Comparison of ENCODE assay signal across 32 mouse cellular contexts in the genomic region with DNA sequence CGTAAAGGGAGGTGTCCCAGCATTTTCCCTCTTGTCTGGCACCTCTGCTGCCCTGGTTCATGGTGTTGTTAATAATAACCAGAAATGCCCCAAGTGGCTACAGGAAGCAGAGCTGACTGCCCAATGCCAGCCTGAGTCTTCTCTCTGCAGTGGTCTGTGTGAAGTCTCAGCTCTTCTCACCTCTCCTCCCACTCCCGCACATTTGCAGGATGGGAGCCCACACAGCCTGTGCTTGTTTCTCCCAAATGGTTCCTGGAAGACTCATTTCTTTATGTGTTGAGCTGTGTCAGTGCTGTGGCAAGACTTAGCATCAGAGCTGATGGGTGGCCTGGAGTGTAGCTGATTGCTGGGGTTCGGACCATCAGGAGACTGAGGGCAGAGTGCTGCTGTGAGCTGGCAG. TPM values are rescaled to one million over a fixed set of nuclear protein-coding genes. Genes with fewer than 3 reads are reported as not detected.
DNase-seq lines count a peak whose midpoint lies in the region; ATAC-seq lines count a peak whose summit lies in the region.
"Had no signal": no experiment of that assay in that cellular context is flagged by ENCODE, and none has a peak within 500 bp of the region (broad histone marks: within the 10 kb centered on the region; RNA-seq: fewer than 3 reads in every experiment).

No protein-coding gene starts in this region.

- H3K4me2 ChIP-seq in kidney, embryonic 15.5 days, result no peak overlapping the region
- H3K4me2 ChIP-seq: embryonic facial prominence, embryonic 15.5 days; forebrain, embryonic 12.5 days; hindbrain, embryonic 15.5 days; limb, embryonic 15.5 days; liver, embryonic 15.5 days; lung, embryonic 14.5 days; neural tube, embryonic 15.5 days had no signal

- H3K36me3 ChIP-seq in kidney, embryonic 15.5 days, result peaks cover 80% of the 10 kb centered on the region

- no peak overlapping the region for H3K4me3 ChIP-seq in kidney, embryonic 15.5 days (replicated peaks)
- H3K4me3 ChIP-seq: embryonic facial prominence, embryonic 15.5 days; forebrain, embryonic 12.5 days; heart, adult 2 months; hindbrain, embryonic 10.5 days; hindbrain, embryonic 15.5 days; limb, embryonic 15.5 days; liver, embryonic 15.5 days; neural tube, embryonic 15.5 days had no signal

- H3K9ac ChIP-seq in kidney, embryonic 15.5 days, result no peak overlapping the region
- H3K9ac ChIP-seq: embryonic facial prominence, embryonic 15.5 days; forebrain, embryonic 12.5 days; forebrain, postnatal 0 days; hindbrain, embryonic 15.5 days; limb, embryonic 15.5 days; liver, embryonic 15.5 days; lung, embryonic 14.5 days; neural tube, embryonic 15.5 days had no signal

- intact Hi-C loops in left cerebral cortex, postnatal 14 days (cut with DNase I), result no loop called here
- intact Hi-C loops in left cerebral cortex, postnatal 4 days (cut with DNase I), result no loop called here

- H3K27ac ChIP-seq in kidney, embryonic 15.5 days, result peak overlapping the region; percentile 66
- H3K27ac ChIP-seq: embryonic facial prominence, embryonic 15.5 days; forebrain, embryonic 12.5 days; heart, adult 2 months; hindbrain, embryonic 10.5 days; hindbrain, embryonic 15.5 days; limb, embryonic 15.5 days; liver, embryonic 15.5 days; neural tube, embryonic 15.5 days; stomach, postnatal 0 days had no signal

- peaks cover 20% of the 10 kb centered on the region for H3K4me1 ChIP-seq in kidney, embryonic 15.5 days
- H3K4me1 ChIP-seq: embryonic facial prominence, embryonic 15.5 days; hindbrain, embryonic 10.5 days; liver, embryonic 15.5 days had no signal

- no peak for DNase-seq in kidney, postnatal 4 days
- DNase-seq in left cerebral cortex, postnatal 14 days (ENCODE audit: low spot score in 2 of 2), result peak; percentile 17 to 39
- DNase-seq in left cerebral cortex, postnatal 4 days, result no peak
- peak; percentile 71 for DNase-seq in brain, adult 2 months (ENCODE audit: low read depth, low spot score)
- peak; percentile 51 to 67 for DNase-seq in frontal cortex, postnatal 36 days (ENCODE audit: low spot score in 2 of 2)
- DNase-seq in ovary, postnatal 10 days (ENCODE audit: low spot score), result no peak
- DNase-seq: adrenal gland, postnatal 25 days; B cell, adult 2 months; cerebellum, adult 18-20 months; cerebellum, postnatal 10 days; forebrain, postnatal 0 days; heart, adult 2 months; heart, postnatal 14 days; kidney, adult 18-20 months; kidney, postnatal 14 days; lung, embryonic 14.5 days; lung, postnatal 14 days; midbrain, embryonic 14.5 days; spleen, adult 18-20 months; thymus, adult 18-20 months; thymus, postnatal 25 days had no signal

- no peaks in the 10 kb centered on the region for H3K9me3 ChIP-seq in kidney, embryonic 15.5 days (replicated peaks)
- H3K9me3 ChIP-seq: embryonic facial prominence, embryonic 15.5 days; forebrain, embryonic 12.5 days; hindbrain, embryonic 10.5 days; hindbrain, embryonic 15.5 days; limb, embryonic 15.5 days; liver, embryonic 15.5 days; neural tube, embryonic 15.5 days had no signal

- H3K27me3 ChIP-seq in kidney, embryonic 15.5 days, result no peaks in the 10 kb centered on the region
- H3K27me3 ChIP-seq: embryonic facial prominence, embryonic 15.5 days; forebrain, embryonic 12.5 days; hindbrain, embryonic 15.5 days; limb, embryonic 15.5 days; liver, embryonic 15.5 days; neural tube, embryonic 15.5 days had no signal

- ATAC-seq in kidney, embryonic 15.5 days (replicated peaks; ENCODE audit: low FRiP score), result no peak
- ATAC-seq: forebrain, postnatal 0 days; inflammation-experienced regulatory T-cells, adult 6 months had no signal

- WGBS in kidney, embryonic 15.5 days, result 84% methylated on average over 3 of the region's 3 CpGs

RNA-seq across cellular contexts. Expression of gene Nefh, which starts 20.6 kb away (rescaled TPM):
- 0.31 and 0.57 TPM in 2 replicates for polyA plus RNA-seq in kidney, embryonic 15.5 days (2015; fragmentation: Nextera tagmentation; extraction: Ambion mirVana)
- 10 to 100 TPM; 35.5 to 38.2 TPM for total RNA-seq in left cerebral cortex, postnatal 14 days (2021)
- 1 to 10 TPM; 3.2 to 4.8 TPM for total RNA-seq in left cerebral cortex, postnatal 4 days (2021)
- total RNA-seq: gastrocnemius, adult 8-10 months had no signal

RNA-seq across cellular contexts. Expression of gene Thoc5, which starts 32.1 kb away (rescaled TPM):
- 36.0 and 39.7 TPM in 2 replicates for polyA plus RNA-seq in kidney, embryonic 15.5 days (2015; fragmentation: Nextera tagmentation; extraction: Ambion mirVana)
- total RNA-seq in left cerebral cortex, postnatal 14 days (2021), result 10 to 100 TPM; 35.8 to 38.3 TPM
- 10 to 100 TPM; 58.1 to 61.4 TPM for total RNA-seq in left cerebral cortex, postnatal 4 days (2021)

RNA-seq across cellular contexts. Expression of gene Nipsnap1, which starts 53.5 kb away (rescaled TPM):
- 78.4 and 81.4 TPM in 2 replicates for polyA plus RNA-seq in kidney, embryonic 15.5 days (2015; fragmentation: Nextera tagmentation; extraction: Ambion mirVana)
- total RNA-seq in left cerebral cortex, postnatal 14 days (2021), result 10 to 100 TPM; 89.1 to 92.0 TPM
- 100 to 1,000 TPM; 102 TPM for total RNA-seq in left cerebral cortex, postnatal 4 days (2021)

RNA-seq across cellular contexts. Expression of gene Ap1b1, which starts 59.4 kb away (rescaled TPM):
- polyA plus RNA-seq in kidney, embryonic 15.5 days (2015; fragmentation: Nextera tagmentation; extraction: Ambion mirVana), result 59.8 and 65.3 TPM in 2 replicates
- 100 to 1,000 TPM; 138 to 142 TPM for total RNA-seq in left cerebral cortex, postnatal 14 days (2021)
- 100 to 1,000 TPM; 110 to 115 TPM for total RNA-seq in left cerebral cortex, postnatal 4 days (2021)

Comparison
In these comparisons a context has a peak if more than half of its experiments do, and no peak if none do; other contexts are left out.
1. DNase-seq: peak in left cerebral cortex, postnatal 14 days (2 of 2), brain, adult 2 months (single experiment) and frontal cortex, postnatal 36 days (2 of 2); none in kidney, postnatal 4 days (0 of 2), left cerebral cortex, postnatal 4 days (single experiment) and ovary, postnatal 10 days (single experiment).
2. RNA of gene Nefh, which starts 20.6 kb away (total RNA-seq): 35.5 to 38.2 TPM in left cerebral cortex, postnatal 14 days; 3.2 to 4.8 TPM in left cerebral cortex, postnatal 4 days; every median in the first group is over 4 times any median in the second.